Mouse (Mus musculus) cerebellum, adult 2 months (tissue): ENCODE measurements around the gene Trap1.
"Not testable (repeated sequence)": the region's sequence is repeated elsewhere in the genome, so short reads cannot be mapped to it uniquely, and the experiment has no call there.

Source experiments
- CTCF ChIP-seq: fragments of 200-500 bp; IDR thresholded peaks from 2 replicates; pipeline ENCODE4 v1.5.1; 2011; ENCODE audit warnings: low read depth, mild to moderate bottlenecking, control low read depth, low read length, moderate library complexity, borderline replicate concordance; ENCODE audit not compliant: insufficient read depth
- POLR2A ChIP-seq: fragments of 200-500 bp; IDR thresholded peaks from 2 replicates; pipeline ENCODE4 v1.6.1; 2011; ENCODE audit warnings: low read length, control low read depth, borderline replicate concordance; ENCODE audit not compliant: insufficient read depth

- TF ChIP-seq POLR2A, CTCF: not testable (repeated sequence)
These were observed 60.8 kb downstream of the Trap1 start for GRCm38 (mm10) chr16:4016786-4017185.
